Comparison of ENCODE assay signal across 9 mouse cellular contexts in genomic region chr7:34671911-34672310, GRCm38 (mm10). TPM values are rescaled to one million over a fixed set of nuclear protein-coding genes. Genes with fewer than 3 reads are reported as not detected.
DNase-seq lines count a peak whose midpoint lies in the region; ATAC-seq and TF ChIP-seq lines count a peak whose summit lies in the region.
"Had no signal": no experiment of that assay in that cellular context is flagged by ENCODE, and none has a peak within 500 bp of the region (broad histone marks: within the 10 kb centered on the region; RNA-seq: fewer than 3 reads in every experiment).

No protein-coding gene starts in this region.

- no peaks in the 10 kb centered on the region for H3K36me3 ChIP-seq in hindbrain, embryonic 15.5 days
- H3K36me3 ChIP-seq: heart, embryonic 15.5 days had no signal

- no peak overlapping the region for H3K4me2 ChIP-seq in hindbrain, embryonic 15.5 days
- H3K4me2 ChIP-seq: heart, embryonic 15.5 days had no signal

- under 1% methylated on average over 6 of the region's 6 CpGs for WGBS in cerebellum, adult 2 months
- 3% methylated on average over 6 of the region's 6 CpGs for WGBS in hindbrain, embryonic 15.5 days

- peak; percentile 100 for TF ChIP-seq CTCF in cerebellum, adult 2 months (IDR thresholded peaks at IDR 0.05; ENCODE audit: borderline replicate concordance, insufficient read depth, low read depth, low read length)

- no peaks in the 10 kb centered on the region for H3K4me1 ChIP-seq in cerebellum, adult 2 months (ENCODE audit: control insufficient read depth, insufficient read depth, low read length)
- H3K4me1 ChIP-seq in hindbrain, embryonic 15.5 days (replicated peaks): peaks cover 11% of the 10 kb centered on the region

- peak; percentile 64 for ATAC-seq in hindbrain, embryonic 15.5 days (ENCODE audit: low FRiP score, low read depth)

- H3K4me3 ChIP-seq in cerebellum, adult 2 months (replicated peaks; ENCODE audit: insufficient read depth, low read depth, low read length): no peak overlapping the region
- no peak overlapping the region for H3K4me3 ChIP-seq in hindbrain, embryonic 15.5 days
- H3K4me3 ChIP-seq: heart, embryonic 15.5 days had no signal

- no peak overlapping the region for H3K9ac ChIP-seq in hindbrain, embryonic 15.5 days
- H3K9ac ChIP-seq: heart, embryonic 15.5 days had no signal

- H3K9me3 ChIP-seq in hindbrain, embryonic 15.5 days: no peaks in the 10 kb centered on the region
- H3K9me3 ChIP-seq: heart, embryonic 15.5 days had no signal

- DNase-seq in Muller cell, postnatal 12 days (ENCODE audit: inconsistent ontology term): peak; percentile 79
- peak; percentile 81 to 90 for DNase-seq in cerebellum, adult 2 months
- peak; percentile 65 to 98 for DNase-seq in frontal cortex, adult 2 months (ENCODE audit: extremely low spot score in 1 of 2, low spot score in 1 of 2)
- DNase-seq in layer of hippocampus, postnatal 14 days (ENCODE audit: low spot score in 2 of 2): peak; percentile 92 to 94
- peak; percentile 91 for DNase-seq in lung, postnatal 10 days
- peak; percentile 86 for DNase-seq in ovary, postnatal 36 days (ENCODE audit: low spot score)
- peak; percentile 58 to 86 for DNase-seq in thymus, postnatal 10 days (ENCODE audit: low spot score in 2 of 2)

- no peak overlapping the region for H3K27ac ChIP-seq in cerebellum, adult 2 months (ENCODE audit: insufficient read depth, low read length)
- no peak overlapping the region for H3K27ac ChIP-seq in hindbrain, embryonic 15.5 days (replicated peaks)
- H3K27ac ChIP-seq: heart, embryonic 15.5 days had no signal

- H3K27me3 ChIP-seq in cerebellum, adult 2 months (ENCODE audit: control insufficient read depth, insufficient read depth, low read length): no peaks in the 10 kb centered on the region; the same call in 1 of the 2 replicates
- peaks cover 28% of the 10 kb centered on the region for H3K27me3 ChIP-seq in hindbrain, embryonic 15.5 days

- no peak for TF ChIP-seq POLR2A in cerebellum, adult 2 months (IDR thresholded peaks at IDR 0.05; ENCODE audit: borderline replicate concordance, insufficient read depth, low read length)

RNA-seq across cellular contexts. Expression of gene Kctd15, which starts 15.4 kb away (rescaled TPM):
- 16.5 and 17.5 TPM in 2 replicates for polyA plus RNA-seq in cerebellum, adult 2 months (2012; rRNA removed)
- 25.0 and 25.4 TPM in 2 replicates for polyA plus RNA-seq in frontal cortex, adult 2 months (2012; rRNA removed)
- polyA plus RNA-seq in hindbrain, embryonic 15.5 days (2015; fragmentation: Nextera tagmentation; extraction: Ambion mirVana): 24.1 and 26.0 TPM in 2 replicates
- 10 to 100 TPM; 15.9 to 16.4 TPM for total RNA-seq in layer of hippocampus, postnatal 14 days (2021)
